Mouse (Mus musculus): Measurements from ENCODE around the gene Gpc2. TPM values are rescaled to one million over a fixed set of nuclear protein-coding genes. Genes with fewer than 3 reads are reported as not detected.

Gene Gpc2
- total and polyA plus RNA-seq, 2 experiments from 2014 or later: 50.5 to 134 TPM

DNA sequence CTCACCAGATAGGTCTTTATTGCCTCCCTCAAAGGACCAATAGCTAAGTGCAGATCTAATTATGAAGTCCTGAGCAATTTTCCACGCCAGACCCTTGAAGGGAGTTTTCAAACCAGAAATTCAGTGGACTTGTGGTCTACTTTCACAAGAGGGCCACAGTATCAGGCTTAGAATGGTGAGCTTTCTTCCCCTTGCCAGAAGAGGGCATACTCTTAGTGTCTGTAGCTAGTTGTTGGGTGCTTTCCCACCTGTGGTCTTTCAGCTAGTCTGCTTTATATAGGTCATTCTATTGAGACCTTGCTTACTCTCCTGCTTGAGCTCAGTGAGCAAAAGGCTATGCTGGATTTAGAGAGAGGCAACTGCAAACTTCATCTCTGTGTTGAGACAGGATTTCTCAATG is 3.7 kb upstream of the Gpc2 start:
- H3K4me3 ChIP-seq (ENCODE audit: low read depth, low read length): no peak overlapping the region
- H3K4me1 ChIP-seq (ENCODE audit: insufficient read depth, low read length): no peaks in the 10 kb centered on the region
- no peaks in the 10 kb centered on the region for H3K36me3 ChIP-seq (ENCODE audit: insufficient read depth, low read length)
- no peak for ATAC-seq (ENCODE audit: low FRiP score)
- DNase-seq (ENCODE audit: low spot score): no peak
- no peak overlapping the region for H3K9ac ChIP-seq (replicated peaks; ENCODE audit: low read length, poor library complexity, severe bottlenecking)
- H3K27ac ChIP-seq (ENCODE audit: low read depth, low read length): no peak overlapping the region
- no peaks in the 10 kb centered on the region for H3K9me3 ChIP-seq (ENCODE audit: low read length)
- H3K27me3 ChIP-seq (ENCODE audit: insufficient read depth, low read length): no peaks in the 10 kb centered on the region
- TF ChIP-seq CTCF (IDR thresholded peaks at IDR 0.05): 0 out of 2 replicates have a peak, but pooled peaks have one; percentile 14
- 64% methylated on average over 1 of the region's 1 CpGs for WGBS
- no peak overlapping the region for H3K4me2 ChIP-seq (ENCODE audit: low read depth, low read length, poor library complexity, severe bottlenecking)

DNA sequence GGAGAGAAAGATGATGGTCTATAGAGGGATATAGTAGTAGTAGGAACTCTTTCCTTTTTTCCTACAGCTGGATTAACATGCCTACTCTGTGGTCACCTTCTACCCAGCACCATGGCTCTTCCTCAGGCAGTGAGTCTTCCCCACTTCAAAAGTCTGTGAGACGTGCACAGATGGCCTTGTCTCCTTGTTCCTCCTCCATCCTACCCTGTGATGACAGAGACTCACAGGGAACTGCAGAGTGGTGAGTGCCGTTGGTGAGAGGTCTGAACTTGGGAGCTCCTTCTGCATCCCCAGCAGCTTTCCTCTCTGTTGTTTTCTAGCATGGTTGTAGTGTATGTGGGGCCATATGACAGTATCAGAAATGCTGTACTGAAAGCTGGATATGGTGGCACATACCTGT is 2.0 kb upstream of the Gpc2 start:
- H3K4me2 ChIP-seq (ENCODE audit: low read depth, low read length, poor library complexity, severe bottlenecking): no peak overlapping the region
- no peak overlapping the region for H3K4me3 ChIP-seq (ENCODE audit: low read depth, low read length)
- no peak for TF ChIP-seq CTCF (IDR thresholded peaks at IDR 0.05)
- H3K9ac ChIP-seq (replicated peaks; ENCODE audit: low read length, poor library complexity, severe bottlenecking): no peak overlapping the region
- H3K36me3 ChIP-seq (ENCODE audit: insufficient read depth, low read length): no peaks in the 10 kb centered on the region; the same call in 1 of the 2 replicates
- WGBS: 91% methylated on average over 2 of the region's 2 CpGs
- no peaks in the 10 kb centered on the region for H3K4me1 ChIP-seq (ENCODE audit: insufficient read depth, low read length)
- ATAC-seq (ENCODE audit: low FRiP score): no peak
- no peaks in the 10 kb centered on the region for H3K27me3 ChIP-seq (ENCODE audit: insufficient read depth, low read length)
- H3K27ac ChIP-seq (ENCODE audit: low read depth, low read length): no peak overlapping the region
- no peaks in the 10 kb centered on the region for H3K9me3 ChIP-seq (ENCODE audit: low read length)
- DNase-seq (ENCODE audit: low spot score): no peak

DNA sequence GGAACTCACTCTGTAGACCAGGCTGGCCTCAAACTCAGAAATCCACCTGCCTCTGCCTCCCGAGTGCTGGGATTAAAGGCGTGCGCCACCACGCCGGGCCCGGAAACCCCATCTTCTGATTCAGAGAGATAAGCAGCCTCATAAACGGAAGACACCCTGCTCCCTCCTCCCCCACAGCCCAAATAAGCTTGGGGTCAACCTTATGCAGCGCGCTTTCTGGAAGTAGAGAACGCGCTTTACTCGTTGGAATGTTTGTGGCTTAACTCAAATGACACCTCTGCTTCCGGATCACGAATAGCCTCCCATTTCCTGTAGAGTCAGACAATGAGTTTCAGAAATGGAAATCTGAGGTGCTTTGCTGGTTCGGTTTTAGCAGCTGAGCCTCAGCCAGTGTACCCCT is 1.0 kb upstream of the Gpc2 start:
- Histone ChIP-seq H3K4me1 (ENCODE audit: insufficient read depth, low read length) (no peaks in the 10 kb centered on the region; the same call in 1 of the 2 replicates), H3K27ac (ENCODE audit: low read depth, low read length) (no peak overlapping the region), H3K4me3 (ENCODE audit: low read depth, low read length) (peak overlapping the region; percentile 58; the same call in 1 of the 2 replicates), H3K36me3 (ENCODE audit: insufficient read depth, low read length) (no peaks in the 10 kb centered on the region; the same call in 1 of the 2 replicates), H3K9ac (replicated peaks; ENCODE audit: low read length, poor library complexity, severe bottlenecking) (no peak overlapping the region), H3K4me2 (ENCODE audit: low read depth, low read length, poor library complexity, severe bottlenecking) (peak overlapping the region; percentile 66), H3K9me3 (ENCODE audit: low read length) (no peaks in the 10 kb centered on the region), H3K27me3 (ENCODE audit: insufficient read depth, low read length) (no peaks in the 10 kb centered on the region)
- TF ChIP-seq CTCF (IDR thresholded peaks at IDR 0.05): no peak
- ATAC-seq (ENCODE audit: low FRiP score) (no peak), DNase-seq (ENCODE audit: low spot score) (no peak)
- 95% methylated on average over 15 of the region's 15 CpGs for WGBS

DNA sequence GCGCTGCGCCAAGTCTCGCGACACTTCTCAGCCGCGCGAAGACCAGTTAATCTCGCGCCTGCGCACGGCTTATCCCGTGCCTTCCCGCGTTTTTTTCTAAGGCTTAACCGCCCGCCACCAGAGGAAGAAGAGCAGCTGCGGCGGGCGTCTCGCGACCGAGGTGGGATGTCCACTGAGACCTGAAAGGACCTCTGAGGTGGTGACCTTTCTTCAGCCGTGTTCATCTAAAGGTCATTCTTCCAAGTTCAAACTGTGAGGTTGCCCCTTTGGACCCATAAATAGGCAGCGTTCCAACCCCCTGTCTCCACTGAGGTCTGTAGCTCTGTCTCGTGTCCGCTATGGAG is 592 bp upstream of the Gpc2 start:
- Histone ChIP-seq H3K9me3 (ENCODE audit: low read length) (no peaks in the 10 kb centered on the region), H3K27ac (ENCODE audit: low read depth, low read length) (no peak overlapping the region), H3K4me1 (ENCODE audit: insufficient read depth, low read length) (no peaks in the 10 kb centered on the region; the same call in 1 of the 2 replicates), H3K4me3 (ENCODE audit: low read depth, low read length) (peak overlapping the region; percentile 58), H3K36me3 (ENCODE audit: insufficient read depth, low read length) (no peaks in the 10 kb centered on the region; the same call in 1 of the 2 replicates), H3K4me2 (ENCODE audit: low read depth, low read length, poor library complexity, severe bottlenecking) (peak overlapping the region; percentile 66), H3K9ac (replicated peaks; ENCODE audit: low read length, poor library complexity, severe bottlenecking) (no peak overlapping the region), H3K27me3 (ENCODE audit: insufficient read depth, low read length) (no peaks in the 10 kb centered on the region)
- WGBS: 24% methylated on average over 26 of the region's 26 CpGs
- no peak for DNase-seq (ENCODE audit: low spot score)
- no peak for ATAC-seq (ENCODE audit: low FRiP score)
- TF ChIP-seq CTCF (IDR thresholded peaks at IDR 0.05): no peak

DNA sequence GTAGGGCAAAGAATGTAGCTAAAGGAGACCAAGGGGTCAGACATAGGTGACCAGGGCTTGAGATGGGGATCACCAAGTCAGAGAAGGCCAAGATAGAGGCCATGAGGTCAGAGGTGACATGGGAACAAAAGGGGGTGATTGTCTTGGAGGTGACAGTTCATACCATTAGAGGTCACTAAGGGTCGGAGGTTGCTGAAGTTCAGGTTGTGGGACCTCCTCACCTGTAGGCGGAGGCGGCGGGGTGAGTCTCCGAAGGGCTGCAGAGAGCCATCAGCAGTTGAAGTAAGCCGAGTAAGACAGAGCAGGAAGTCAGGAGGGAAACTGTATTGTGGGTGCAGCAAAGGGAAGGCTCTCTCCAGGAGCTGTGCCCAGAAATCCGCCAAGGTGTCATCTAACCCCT is 1.8 kb downstream of the Gpc2 start:
- Histone ChIP-seq H3K9ac (replicated peaks; ENCODE audit: low read length, poor library complexity, severe bottlenecking) (no peak overlapping the region), H3K4me2 (ENCODE audit: low read depth, low read length, poor library complexity, severe bottlenecking) (peak overlapping the region; percentile 66; the same call in 1 of the 2 replicates), H3K4me1 (ENCODE audit: insufficient read depth, low read length) (no peaks in the 10 kb centered on the region; the same call in 1 of the 2 replicates), H3K27me3 (ENCODE audit: insufficient read depth, low read length) (no peaks in the 10 kb centered on the region), H3K9me3 (ENCODE audit: low read length) (no peaks in the 10 kb centered on the region), H3K4me3 (ENCODE audit: low read depth, low read length) (no peak overlapping the region; the same call in 1 of the 2 replicates), H3K27ac (ENCODE audit: low read depth, low read length) (no peak overlapping the region), H3K36me3 (ENCODE audit: insufficient read depth, low read length) (peaks cover 4% of the 10 kb centered on the region)
- WGBS: 88% methylated on average over 7 of the region's 7 CpGs
- no peak for ATAC-seq (ENCODE audit: low FRiP score)
- no peak for TF ChIP-seq CTCF (IDR thresholded peaks at IDR 0.05)
- no peak for DNase-seq (ENCODE audit: low spot score)

DNA sequence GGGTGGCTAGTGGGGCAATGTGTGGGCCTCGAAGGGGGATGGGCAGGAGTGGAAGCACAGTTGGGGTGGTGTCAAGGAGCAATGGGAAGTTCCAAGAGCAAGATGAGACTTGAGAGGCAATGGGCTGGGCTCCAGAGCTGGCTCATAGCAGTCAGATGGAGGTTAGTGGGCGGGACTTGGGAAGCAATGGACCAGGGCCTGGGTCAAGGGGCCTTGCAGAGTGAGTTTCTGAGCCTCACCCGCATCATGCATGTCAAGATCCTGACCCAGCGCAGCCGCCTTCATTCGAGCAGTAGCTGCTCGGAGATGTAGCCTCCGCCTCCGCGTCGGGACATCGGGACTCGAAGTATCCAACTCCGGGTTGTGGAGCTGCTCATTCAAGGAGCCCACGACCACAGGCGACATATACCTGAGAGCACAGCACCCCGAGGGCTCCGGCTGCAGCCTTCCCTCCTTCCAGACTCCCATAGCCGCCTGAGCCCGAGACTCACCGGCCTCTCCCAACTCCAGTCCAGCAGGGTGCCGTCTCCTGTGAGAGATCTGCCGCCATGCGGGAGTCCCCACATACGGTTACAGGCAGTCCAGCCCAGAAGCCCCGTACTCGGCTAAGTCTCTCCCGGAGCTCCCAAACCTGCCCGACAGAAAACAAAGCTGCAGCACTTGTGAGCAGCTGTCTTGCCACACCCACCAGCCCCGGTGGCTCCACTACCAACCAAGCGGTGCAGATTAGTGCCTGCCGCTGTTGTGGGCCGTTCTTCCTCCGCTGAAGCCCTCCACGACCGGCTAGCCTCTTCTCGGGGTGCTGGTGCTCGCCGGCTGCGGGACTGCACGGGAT is 4.4 kb downstream of the Gpc2 start:
- peak overlapping the region; percentile 57 for H3K4me2 ChIP-seq (ENCODE audit: low read depth, low read length, poor library complexity, severe bottlenecking)
- peak overlapping the region; percentile 25 for H3K4me3 ChIP-seq (ENCODE audit: low read depth, low read length)
- DNase-seq (ENCODE audit: low spot score) (no peak), ATAC-seq (ENCODE audit: low FRiP score) (no peak)
- 15% methylated on average over 41 of the region's 41 CpGs for WGBS
- no peaks in the 10 kb centered on the region; the same call in 1 of the 2 replicates for H3K4me1 ChIP-seq (ENCODE audit: insufficient read depth, low read length)
- H3K9me3 ChIP-seq (ENCODE audit: low read length): no peaks in the 10 kb centered on the region
- no peak overlapping the region for H3K27ac ChIP-seq (ENCODE audit: low read depth, low read length)
- H3K9ac ChIP-seq (replicated peaks; ENCODE audit: low read length, poor library complexity, severe bottlenecking): peak overlapping the region; percentile 51
- no peak for TF ChIP-seq CTCF (IDR thresholded peaks at IDR 0.05)
- H3K27me3 ChIP-seq (ENCODE audit: insufficient read depth, low read length): no peaks in the 10 kb centered on the region
- peaks cover 4% of the 10 kb centered on the region for H3K36me3 ChIP-seq (ENCODE audit: insufficient read depth, low read length)
